Mouse (Mus musculus) midbrain, embryonic 16.5 days (tissue): ENCODE measurements at regions not wholly inside any gene's neighbourhood (a gene's known extent, or its start where the extent isn't known, plus 50 kb on each side); places are given as distances from the start of the nearest gene placed in this dataset.

Source experiments
- ATAC-seq: fragments of 200-750 bp; cut with Nextera tagmentation; 2 replicates; pipeline ENCODE4 v1.8.0; 2017; ENCODE audit warnings: moderate TSS enrichment
- H3K27ac ChIP-seq: fragments of 300-500 bp; sonication (generic); 2 replicates; pipeline ENCODE4 v1.5.1; 2014; ENCODE audit warnings: mild to moderate bottlenecking, low read length, mixed read lengths
- H3K27me3 ChIP-seq: fragments of 300-500 bp; sonication (generic); 2 replicates; pipeline ENCODE4 v1.6.1; 2014; ENCODE audit warnings: low read depth, low read length, mixed read lengths; ENCODE audit not compliant: control insufficient read depth, insufficient read depth
- H3K36me3 ChIP-seq: fragments of 300-500 bp; sonication (generic); 2 replicates; pipeline ENCODE4 v1.6.1; 2014; ENCODE audit warnings: mild to moderate bottlenecking, low read length, moderate library complexity, mixed read lengths; ENCODE audit not compliant: control insufficient read depth, insufficient read depth
- H3K4me1 ChIP-seq: fragments of 300-500 bp; sonication (generic); 2 replicates; pipeline ENCODE4 v1.6.1; 2014; ENCODE audit warnings: mild to moderate bottlenecking, low read length, mixed read lengths; ENCODE audit not compliant: control insufficient read depth, insufficient read depth
- H3K4me2 ChIP-seq: fragments of 300-500 bp; sonication (generic); 2 replicates; pipeline ENCODE4 v1.6.1; 2014; ENCODE audit warnings: mild to moderate bottlenecking, low read length, mixed read lengths
- H3K4me3 ChIP-seq: fragments of 300-500 bp; sonication (generic); 2 replicates; pipeline ENCODE4 v1.5.1; 2014; ENCODE audit warnings: low read depth, mild to moderate bottlenecking, low read length, moderate library complexity, mixed read lengths
- H3K9ac ChIP-seq: fragments of 300-500 bp; sonication (generic); 2 replicates; pipeline ENCODE4 v1.6.1; 2014; ENCODE audit warnings: low read depth, low read length, mixed read lengths
- H3K9me3 ChIP-seq: fragments of 300-500 bp; sonication (generic); replicated peaks from 2 replicates; pipeline ENCODE4 v1.6.1; 2014; ENCODE audit warnings: mild to moderate bottlenecking, low read length, mixed read lengths; ENCODE audit not compliant: control insufficient read depth, poor library complexity, severe bottlenecking
- WGBS: fragments of 180-500 bp; shearing (Covaris S2); extraction: QIAGEN DNeasy Blood & Tissue Kit; methylation state at CpG from one replicate; pipeline ENCODE4 v1.1.7; 2014; 5-methylcytosine and 5-hydroxymethylcytosine counted together

DNA sequence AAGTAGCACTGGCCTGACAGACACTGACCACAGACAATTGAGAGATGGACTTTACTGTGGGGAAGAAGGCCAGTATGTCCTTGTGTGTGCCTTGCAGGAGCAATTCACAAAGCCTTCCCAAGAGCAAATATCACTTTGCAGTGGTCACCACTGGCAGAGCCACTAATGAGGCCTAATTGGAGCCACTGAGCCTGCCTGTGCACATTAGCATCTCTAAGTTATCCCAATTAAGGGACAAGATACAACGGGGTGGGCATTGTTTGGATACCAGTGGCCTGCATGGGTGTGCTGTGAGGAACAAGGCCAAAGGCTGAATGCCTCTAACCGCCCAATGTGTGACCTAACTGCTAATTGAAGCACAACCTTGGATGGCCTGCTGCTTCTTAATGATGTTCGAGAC is 433.4 kb upstream of the Ptbp2 start:
- Histone ChIP-seq H3K9ac (no peak overlapping the region), H3K9me3 (no peaks in the 10 kb centered on the region), H3K36me3 (no peaks in the 10 kb centered on the region), H3K27me3 (no peaks in the 10 kb centered on the region), H3K4me1 (peaks cover 3% of the 10 kb centered on the region; the same call in 1 of the 2 replicates), H3K4me2 (no peak overlapping the region), H3K4me3 (no peak overlapping the region), H3K27ac (no peak overlapping the region)
- 62% methylated on average over 3 of the region's 3 CpGs for WGBS
- ATAC-seq: no peak

DNA sequence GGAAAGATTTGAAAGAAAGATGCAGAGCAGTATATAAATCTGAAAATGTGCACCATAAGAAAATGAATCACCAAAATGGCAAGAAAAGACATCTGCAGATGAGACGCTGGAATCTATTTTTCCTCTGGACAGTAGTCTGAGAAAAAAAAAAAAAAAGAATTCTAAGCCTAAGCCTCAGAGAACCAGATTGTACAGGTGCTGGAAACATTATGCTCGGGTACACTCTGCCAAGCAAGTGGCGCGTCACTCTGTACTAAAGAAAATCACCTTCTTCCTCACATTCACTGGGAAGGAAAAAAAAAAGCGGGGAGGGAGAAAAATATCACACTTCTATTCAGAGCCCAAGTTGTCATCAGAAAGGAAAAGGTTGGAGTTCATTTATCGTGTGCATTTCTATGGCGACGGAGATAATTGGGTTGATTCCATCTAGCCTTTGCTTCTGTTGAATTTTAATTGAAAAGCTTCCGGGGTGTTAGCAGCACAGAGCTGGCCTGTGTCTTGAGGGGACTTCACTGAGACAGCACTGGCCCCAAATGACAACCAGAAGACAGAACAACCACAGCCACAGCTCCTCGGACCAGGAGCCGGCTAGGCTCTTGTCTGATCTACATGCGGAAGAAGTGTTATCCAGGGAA is 430.5 kb upstream of the Ptbp2 start:
- Histone ChIP-seq H3K9ac (no peak overlapping the region), H3K9me3 (no peaks in the 10 kb centered on the region)

DNA sequence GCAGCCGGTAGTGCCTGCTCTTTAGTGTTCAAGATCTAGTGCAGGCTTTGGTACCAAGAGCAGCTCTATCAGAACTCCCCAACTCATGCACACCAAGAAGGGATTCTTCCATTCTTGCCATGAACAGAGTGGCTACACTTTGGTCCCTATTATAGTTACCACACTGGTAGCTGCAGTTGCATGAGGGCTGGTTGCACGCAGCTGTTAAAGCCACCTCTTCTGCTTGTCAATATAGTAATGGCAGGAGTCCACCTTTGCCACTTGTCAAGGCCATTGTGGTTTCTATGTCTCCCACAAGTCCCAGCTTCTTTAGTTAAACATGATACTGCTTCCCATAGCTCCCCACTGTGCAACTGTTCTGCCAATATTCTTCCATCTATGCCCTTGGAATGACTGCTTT is 415.1 kb upstream of the Ptbp2 start:
- Histone ChIP-seq H3K4me3 (no peak overlapping the region), H3K4me1 (no peaks in the 10 kb centered on the region), H3K36me3 (no peaks in the 10 kb centered on the region), H3K9me3 (no peaks in the 10 kb centered on the region), H3K9ac (no peak overlapping the region), H3K27ac (no peak overlapping the region), H3K4me2 (no peak overlapping the region), H3K27me3 (no peaks in the 10 kb centered on the region)
- 94% methylated on average over 2 of the region's 2 CpGs for WGBS
- ATAC-seq: no peak

More for the DNA sequence above, 430.5 kb upstream of the Ptbp2 start:
- Histone ChIP-seq H3K4me3 (no peak overlapping the region), H3K27me3 (no peaks in the 10 kb centered on the region), H3K4me1 (peaks cover 3% of the 10 kb centered on the region; the same call in 1 of the 2 replicates), H3K36me3 (no peaks in the 10 kb centered on the region), H3K27ac (no peak overlapping the region), H3K4me2 (peak overlapping the region; percentile 27; the same call in 1 of the 2 replicates)
- ATAC-seq: peak; percentile 54; the same call in 1 of the 2 replicates
- WGBS: 42% methylated on average over 12 of the region's 12 CpGs

DNA sequence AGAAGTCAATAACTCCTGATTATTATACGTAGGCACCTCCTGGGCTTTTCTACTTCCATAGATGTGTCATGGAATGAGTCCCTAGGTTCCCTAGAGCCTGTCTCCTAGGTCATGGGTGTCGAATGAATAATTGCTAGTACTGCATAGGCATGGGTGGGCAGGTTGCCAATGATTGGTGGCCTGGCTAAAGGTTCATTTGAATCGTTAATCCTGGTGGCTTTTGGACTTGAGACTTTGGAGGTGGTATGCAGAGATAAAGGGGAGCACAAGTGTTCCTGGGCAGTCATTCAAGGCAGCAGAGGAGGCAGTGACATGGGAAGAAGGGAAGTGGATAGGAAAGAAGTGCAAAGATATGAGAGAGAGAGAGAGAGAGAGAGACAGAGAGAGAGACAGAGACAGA is 410.2 kb upstream of the Ptbp2 start:
- H3K4me2 ChIP-seq: no peak overlapping the region
- no peak for ATAC-seq

DNA sequence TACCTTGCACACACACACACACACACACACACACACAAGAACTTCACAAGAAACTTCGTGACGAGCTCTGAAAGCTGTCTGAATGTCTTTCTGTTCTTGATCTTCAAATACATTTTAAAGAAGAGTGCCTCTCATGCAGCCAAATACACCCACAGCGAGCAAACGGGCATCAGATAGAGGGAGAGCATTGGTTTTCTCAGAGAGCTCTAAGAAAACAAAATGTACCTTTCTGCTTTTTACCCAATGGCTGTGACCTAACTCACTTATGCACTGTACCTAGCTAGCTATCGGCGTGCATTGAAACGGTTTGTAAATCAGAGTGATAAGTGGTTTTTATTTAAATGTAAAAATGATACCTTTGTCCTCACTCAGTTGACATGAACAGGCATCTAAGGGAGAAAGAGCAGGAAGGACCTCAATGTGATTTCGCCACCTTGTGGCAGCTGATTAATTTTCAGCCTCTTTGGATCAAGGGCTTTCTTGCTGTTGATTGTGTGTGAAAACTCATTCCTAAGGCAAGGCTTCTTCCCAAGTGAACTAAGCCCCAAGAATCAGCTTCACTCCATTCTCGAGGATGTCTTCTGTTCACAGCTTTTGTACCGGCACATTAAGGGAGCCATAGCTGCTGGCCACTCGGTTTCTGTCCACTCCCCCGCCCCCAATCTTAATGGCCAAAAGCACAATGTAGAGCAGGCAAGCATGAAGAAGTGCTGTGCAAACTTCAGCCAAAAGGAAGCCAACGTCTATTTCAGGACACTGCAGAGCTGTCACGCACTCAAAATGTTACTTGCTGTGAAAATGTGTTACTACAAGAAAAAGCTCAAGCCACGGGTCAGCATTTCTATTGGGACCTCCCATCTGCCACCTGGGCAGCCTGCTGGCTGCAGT is 408.4 kb upstream of the Ptbp2 start:
- H3K9ac ChIP-seq: peak overlapping the region; percentile 23; the same call in 1 of the 2 replicates
- WGBS: 26% methylated on average over 15 of the region's 15 CpGs
- ATAC-seq: peak; percentile 82

More for the DNA sequence above, 410.2 kb upstream of the Ptbp2 start:
- H3K27me3 ChIP-seq: no peaks in the 10 kb centered on the region
- H3K9me3 ChIP-seq: no peaks in the 10 kb centered on the region
- H3K36me3 ChIP-seq: no peaks in the 10 kb centered on the region
- no peaks in the 10 kb centered on the region; the same call in 1 of the 2 replicates for H3K4me1 ChIP-seq
- H3K27ac ChIP-seq: no peak overlapping the region
- WGBS: 70% methylated on average over 3 of the region's 3 CpGs
- H3K4me3 ChIP-seq: no peak overlapping the region
- no peak overlapping the region for H3K9ac ChIP-seq

DNA sequence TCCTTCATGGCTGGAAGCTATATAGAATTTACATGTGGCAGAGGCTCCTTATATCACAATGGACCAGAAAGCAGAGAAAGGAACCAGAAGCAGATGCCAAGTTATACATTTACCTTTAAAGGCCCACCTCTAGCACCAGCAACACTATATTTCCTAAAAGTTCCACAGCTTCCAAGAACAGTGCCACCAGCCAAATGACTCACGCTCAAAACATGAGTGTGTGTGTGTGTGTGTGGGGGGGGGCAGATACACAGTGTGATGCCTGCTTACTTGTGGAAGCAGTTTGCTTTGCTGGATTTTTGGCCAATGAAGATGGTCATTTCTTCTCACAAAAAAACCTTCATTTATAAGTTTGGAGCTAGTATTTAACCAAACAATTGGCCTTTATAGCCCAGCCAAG is 405.3 kb upstream of the Ptbp2 start:
- no peaks in the 10 kb centered on the region for H3K27me3 ChIP-seq
- ATAC-seq: no peak
- H3K4me3 ChIP-seq: no peak overlapping the region
- no peaks in the 10 kb centered on the region; the same call in 1 of the 2 replicates for H3K4me1 ChIP-seq
- 91% methylated on average over 1 of the region's 1 CpGs for WGBS
- no peak overlapping the region for H3K9ac ChIP-seq
- H3K9me3 ChIP-seq: no peaks in the 10 kb centered on the region
- no peak overlapping the region for H3K27ac ChIP-seq
- no peaks in the 10 kb centered on the region for H3K36me3 ChIP-seq
- no peak overlapping the region for H3K4me2 ChIP-seq

More for the DNA sequence above, 408.4 kb upstream of the Ptbp2 start:
- Histone ChIP-seq H3K4me3 (no peak overlapping the region), H3K27me3 (no peaks in the 10 kb centered on the region), H3K9me3 (no peaks in the 10 kb centered on the region), H3K36me3 (no peaks in the 10 kb centered on the region), H3K27ac (no peak overlapping the region), H3K4me1 (no peaks in the 10 kb centered on the region; the same call in 1 of the 2 replicates), H3K4me2 (peak overlapping the region; percentile 27)

DNA sequence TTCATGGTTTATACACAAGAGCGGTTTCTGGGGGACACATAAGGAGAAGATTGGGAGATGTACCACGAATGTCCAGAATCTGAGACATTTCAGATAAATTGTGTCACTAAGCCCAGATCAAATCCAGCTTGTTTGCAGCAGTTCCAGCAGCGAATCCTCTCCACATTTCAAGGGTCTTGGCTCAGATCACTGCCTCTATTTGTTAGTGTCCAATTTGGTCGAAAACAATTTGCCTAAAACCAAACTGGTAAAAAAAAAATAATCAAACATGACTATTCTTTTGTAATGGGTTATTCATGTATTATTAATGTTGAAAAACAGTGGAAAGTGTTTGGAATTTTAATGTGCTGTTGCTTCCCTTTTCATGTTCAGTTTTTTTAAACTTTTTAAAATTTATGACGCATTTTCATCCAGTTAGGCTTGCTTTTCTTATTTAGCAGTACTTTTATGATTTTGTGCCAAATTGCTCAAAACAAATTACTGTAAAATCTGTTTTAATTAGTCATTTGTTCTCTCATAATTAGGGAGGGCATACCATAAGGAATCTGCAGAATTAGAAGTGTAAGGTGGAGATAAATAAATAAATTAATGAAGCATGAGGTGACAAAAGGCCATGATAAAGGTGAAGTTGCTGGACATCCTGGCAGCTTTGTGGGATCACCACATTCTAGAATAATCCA is 396.8 kb upstream of the Ptbp2 start:
- H3K27me3 ChIP-seq: no peaks in the 10 kb centered on the region
- WGBS: 63% methylated on average over 5 of the region's 5 CpGs
- no peaks in the 10 kb centered on the region for H3K36me3 ChIP-seq
- H3K9ac ChIP-seq: no peak overlapping the region
- ATAC-seq: no peak
- H3K4me2 ChIP-seq: no peak overlapping the region
- H3K4me1 ChIP-seq: peaks cover 3% of the 10 kb centered on the region; the same call in 1 of the 2 replicates
- no peak overlapping the region for H3K27ac ChIP-seq
- no peak overlapping the region for H3K4me3 ChIP-seq
- no peaks in the 10 kb centered on the region for H3K9me3 ChIP-seq

DNA sequence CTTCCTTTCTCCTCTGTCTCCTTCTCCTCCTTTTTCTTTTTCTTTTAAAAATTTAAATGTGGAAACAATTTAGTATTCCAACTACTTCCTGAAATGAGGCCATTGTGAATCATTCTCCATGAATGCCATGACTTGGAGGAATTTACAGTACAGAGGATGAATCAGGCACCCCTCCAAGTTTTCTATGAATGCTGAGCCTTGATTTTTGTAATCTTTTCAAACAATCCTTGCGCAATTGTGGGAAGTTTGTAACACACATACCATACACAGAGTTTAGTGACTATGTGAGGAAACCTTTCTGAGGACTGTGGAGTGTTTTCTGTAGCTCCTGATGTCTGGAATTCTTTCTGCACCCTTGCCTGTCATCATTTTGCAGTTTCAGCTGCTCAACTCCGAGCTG is 391.4 kb upstream of the Ptbp2 start:
- Histone ChIP-seq H3K27ac (no peak overlapping the region), H3K4me3 (no peak overlapping the region), H3K9me3 (no peaks in the 10 kb centered on the region), H3K9ac (no peak overlapping the region), H3K36me3 (no peaks in the 10 kb centered on the region), H3K27me3 (no peaks in the 10 kb centered on the region), H3K4me2 (no peak overlapping the region), H3K4me1 (no peaks in the 10 kb centered on the region; the same call in 1 of the 2 replicates)
- 62% methylated on average over 2 of the region's 2 CpGs for WGBS
- ATAC-seq: no peak
